Mouse (Mus musculus) layer of hippocampus, postnatal 14 days (tissue): ENCODE measurements at regions not wholly inside any gene's neighbourhood (a gene's known extent, or its start where the extent isn't known, plus 50 kb on each side); places are given as distances from the start of the nearest gene placed in this dataset.

ENCODE experiments used
- DNase-seq, 2 experiments: peaks; one replicate each; pipeline ENCODE4 v3.0.0; 2021 to 2022; ENCODE audit warnings: low spot score in 2 of 2, mixed read lengths in 1 of 2

DNA sequence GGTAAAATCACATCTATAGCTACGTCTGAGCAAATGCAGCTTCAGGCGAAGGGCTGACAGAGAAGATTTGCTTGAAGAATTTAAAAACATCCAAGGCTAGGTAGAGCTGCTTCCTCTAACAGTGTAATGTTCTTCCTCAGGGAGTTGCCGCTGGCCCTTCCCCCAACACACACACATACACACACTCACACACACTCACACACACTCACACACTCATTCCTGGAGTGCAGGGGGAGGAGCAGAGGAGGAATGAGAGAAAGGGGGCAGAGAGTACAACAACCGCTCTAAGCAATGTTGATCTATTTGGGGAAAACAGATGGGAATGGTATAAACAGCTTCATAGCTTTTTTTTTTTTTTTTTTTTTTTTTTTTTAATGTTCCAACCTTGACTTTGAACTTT is 232.6 kb downstream of the Rnf152 start:
- DNase-seq, result no peak

DNA sequence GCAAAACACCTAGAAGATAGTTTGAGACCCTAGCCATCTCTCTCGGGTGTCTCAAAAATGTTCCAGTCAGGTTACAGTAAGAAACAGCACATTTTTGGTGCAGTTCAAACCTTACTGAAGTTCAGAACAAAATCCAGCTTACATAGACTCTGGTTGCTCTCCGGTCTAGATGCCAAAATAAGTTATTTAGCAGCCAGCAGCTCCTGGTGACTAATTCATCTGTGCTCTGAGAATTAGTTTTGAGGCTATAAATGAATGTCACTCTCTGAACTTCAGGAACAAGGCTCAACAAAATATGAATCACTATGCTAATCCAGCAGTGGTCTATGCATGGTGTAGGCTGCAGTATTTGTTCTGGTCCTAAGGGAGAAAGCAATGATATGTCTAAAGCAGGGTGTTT is 238.6 kb downstream of the Rnf152 start:
- DNase-seq, result no peak

DNA sequence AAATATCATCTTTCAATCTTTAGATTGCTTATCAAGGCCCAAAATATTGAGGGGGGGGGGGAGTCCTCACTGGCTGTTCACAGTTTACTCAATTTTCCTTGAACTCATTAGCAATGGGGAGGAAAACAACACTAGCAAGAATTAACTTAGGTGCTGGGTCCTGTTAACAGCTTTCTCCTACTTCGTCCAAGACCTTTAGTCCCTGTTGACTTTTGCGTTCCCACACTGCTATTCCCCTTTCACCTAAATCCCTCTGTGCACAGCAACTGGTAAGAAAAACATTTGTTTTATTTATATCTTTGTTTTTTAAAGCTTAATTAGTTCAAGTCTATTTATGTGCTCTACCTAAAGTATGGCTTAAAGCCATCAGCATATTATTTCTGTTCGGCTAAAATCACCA is 240.3 kb downstream of the Rnf152 start:
- DNase-seq, result no peak

DNA sequence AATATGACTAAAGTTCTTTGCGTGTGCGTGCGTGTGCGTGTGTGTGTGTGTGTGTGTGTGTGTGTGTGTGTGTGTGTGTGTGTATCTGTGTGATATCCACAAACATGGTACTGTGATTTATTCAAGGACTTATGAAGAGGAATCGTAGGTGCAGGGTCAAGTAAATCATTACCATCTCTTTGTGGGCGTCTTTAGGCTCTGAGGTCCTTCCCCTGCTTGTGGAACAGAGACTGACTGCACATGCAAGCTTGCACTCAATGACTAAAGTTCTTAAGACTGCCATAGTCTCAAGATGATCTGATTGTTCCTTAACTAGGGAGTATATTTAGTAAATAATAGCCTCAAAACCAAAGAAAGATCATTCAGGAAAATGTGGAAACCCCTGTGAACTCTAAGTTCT is 241.1 kb downstream of the Rnf152 start:
- DNase-seq, result no peak

DNA sequence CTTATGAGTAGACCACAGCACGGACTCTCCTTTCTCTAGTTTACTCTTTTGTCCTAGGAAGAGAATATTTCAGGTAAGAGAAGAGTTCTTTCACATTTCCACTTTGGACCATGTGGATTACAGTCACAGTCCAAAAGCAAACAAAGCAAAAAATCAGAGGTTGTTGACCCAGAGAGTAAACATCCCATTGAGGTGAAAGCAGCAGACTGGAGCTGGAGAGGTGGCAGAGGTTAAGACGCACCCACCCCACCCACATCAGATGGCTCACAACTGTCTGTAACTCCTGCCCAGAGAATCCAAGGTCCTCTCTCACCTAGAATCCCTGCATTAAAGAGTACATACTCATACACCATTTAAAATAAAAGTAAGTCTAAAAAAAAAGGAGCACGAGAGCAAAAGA is 241.7 kb downstream of the Rnf152 start:
- DNase-seq, result no peak

DNA sequence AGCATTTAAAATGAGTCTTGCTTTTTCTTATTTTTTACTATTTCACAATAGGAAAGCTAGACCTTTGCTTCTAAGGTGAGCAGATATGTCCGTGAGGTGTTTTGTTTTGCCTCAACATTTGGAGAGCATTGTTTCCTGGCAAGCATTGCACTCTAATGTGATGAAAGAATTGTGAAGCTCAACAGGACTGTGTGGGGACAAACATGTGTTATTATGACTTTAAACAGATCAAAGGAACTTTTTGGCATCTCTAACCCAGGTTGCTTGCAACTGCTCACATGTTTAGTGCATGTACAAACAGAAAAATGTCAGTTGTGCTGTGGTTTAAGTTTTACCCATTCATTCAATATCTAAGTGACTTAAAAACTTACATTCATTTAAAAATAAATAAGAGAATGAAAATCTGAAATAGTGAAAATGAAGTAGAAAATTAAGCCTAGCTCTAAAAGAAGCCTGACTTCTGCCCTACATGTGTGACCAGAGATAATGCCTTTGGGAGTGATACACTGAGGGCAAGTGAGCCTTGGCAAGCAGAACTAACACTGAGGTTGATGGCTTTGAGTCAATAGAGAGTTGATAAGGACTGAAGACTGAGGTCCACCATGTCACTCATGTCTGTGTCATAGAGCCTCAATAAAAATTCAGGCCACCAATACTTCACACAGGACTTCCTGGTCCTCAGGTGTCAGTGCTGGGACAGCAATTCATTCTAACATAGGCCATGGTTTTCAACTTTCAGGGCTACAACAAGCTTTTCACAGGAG is 243.6 kb downstream of the Rnf152 start:
- no peak for DNase-seq

DNA sequence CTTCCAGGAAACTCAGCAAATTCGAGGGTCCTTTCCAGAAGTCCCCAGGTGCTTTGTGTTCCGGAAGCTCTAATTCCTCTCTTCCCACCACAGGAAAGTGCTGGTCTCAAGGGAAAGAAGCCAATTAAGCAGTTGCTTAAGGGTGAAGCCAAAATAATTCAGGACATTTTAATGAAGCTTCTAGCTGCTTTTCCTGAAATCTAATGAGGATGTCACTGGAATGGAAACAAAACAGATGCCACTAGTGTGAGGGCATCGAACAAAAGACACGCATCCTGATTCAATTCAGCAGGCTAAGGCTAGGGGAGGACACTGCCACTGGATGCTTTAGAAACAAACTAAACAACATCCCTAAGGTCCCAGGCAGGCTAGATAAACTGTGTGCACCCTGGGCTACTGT is 245.3 kb downstream of the Rnf152 start:
- peak in 1 of 2 experiments; percentile 9 for DNase-seq

DNA sequence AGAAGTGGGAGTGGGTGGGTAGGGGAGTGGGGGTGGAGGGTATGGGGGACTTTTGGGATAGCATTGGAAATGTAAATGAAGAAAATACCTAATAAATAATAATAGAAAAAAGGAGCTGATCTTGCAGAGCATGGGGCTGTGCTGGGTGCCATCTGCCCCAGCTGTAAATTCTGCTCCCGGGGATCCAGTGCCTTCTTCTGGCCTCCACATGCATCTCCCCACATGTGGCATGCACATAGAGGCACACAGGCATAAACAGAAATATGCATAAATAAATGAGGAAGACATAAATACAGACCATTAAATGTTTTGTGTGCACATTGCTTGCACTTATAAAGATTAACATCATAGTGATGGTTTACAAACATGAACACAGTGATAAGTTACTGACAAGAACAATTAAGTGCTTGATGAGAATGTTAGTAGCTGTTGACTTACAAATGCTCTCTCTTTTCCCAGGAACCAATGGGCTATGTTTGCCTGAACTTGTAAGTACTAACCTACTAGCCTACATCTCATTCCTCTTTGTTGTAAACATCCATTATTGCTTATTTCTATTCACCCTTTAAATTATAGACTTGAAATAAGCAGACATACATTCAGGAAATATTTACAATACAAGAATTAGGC is 245.8 kb downstream of the Rnf152 start:
- DNase-seq, result no peak

DNA sequence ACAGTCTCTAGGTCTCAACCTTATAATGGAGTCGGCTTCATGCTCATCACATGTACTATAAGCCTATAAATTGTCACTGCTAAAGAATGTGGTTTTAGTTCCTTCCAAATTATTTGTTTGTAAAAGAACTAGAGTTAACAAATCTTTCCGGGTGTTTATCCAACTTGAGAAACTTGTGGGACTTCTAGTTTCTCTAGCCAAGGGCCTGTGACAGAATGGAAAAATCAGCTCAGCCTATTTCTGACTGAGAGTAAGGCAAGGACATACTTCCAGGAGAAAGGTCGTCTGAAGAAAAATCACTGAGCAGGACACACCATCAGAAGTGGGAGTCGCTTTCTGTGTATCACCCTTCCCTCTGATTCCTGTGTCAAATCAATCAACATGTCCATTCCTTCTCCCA is 248.7 kb downstream of the Rnf152 start:
- DNase-seq, result no peak

DNA sequence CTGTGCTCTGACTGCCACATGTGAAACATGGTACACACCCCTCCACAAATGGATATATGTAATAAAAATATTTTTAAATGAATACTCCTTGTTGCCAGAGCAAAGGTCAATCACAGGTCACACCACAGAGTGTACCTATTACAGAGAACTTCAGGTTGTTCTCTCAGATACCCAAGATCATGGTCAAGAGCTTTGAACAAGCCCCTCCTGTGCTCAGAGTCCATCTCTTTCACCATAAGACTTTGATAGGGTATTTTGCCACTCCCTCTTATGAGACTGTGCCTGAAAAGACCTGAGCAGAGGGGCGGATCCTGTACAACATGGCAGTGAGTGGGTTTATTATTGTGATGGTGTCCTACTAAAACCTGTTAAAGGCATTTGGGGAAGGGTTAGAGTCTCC is 249.3 kb downstream of the Rnf152 start:
- no peak for DNase-seq

DNA sequence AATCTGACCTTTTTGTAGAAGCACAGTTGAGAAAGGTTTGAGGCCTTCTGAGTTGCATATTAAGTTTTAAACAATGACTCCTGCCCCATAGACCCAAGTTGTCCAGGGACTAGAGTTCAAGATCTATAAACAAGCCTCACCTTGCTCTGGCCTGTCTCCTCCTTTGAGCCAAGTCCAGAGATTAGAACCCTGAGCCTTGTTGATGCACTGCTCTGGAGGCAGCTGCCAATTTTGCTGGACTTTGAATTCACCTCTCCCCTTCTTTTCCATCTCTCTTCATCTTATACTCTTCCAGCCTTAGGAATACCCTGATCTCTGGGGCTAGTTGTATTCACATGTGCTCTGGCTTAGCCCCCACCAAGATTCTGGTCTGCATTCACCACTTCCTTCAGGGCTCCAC is 251.3 kb downstream of the Rnf152 start:
- no peak for DNase-seq

DNA sequence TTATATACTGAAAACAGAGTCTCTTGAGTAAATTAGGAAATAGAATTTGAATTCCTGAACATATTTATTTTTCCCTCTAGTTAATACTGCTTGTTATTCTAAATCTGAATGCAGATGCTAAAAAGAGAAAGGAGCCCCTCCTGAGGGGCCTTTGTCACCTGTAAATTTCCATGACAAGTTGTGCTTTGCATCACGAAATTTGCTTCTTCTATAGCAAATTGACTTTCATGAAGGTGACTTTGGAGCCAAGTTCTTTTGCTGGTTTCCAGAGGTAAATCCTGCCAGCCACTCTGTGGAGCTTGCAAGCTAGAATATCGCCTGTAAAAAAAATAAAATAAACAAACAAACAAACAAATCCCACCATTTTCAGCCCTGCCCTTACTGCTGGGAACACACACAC is 261.4 kb downstream of the Rnf152 start:
- no peak for DNase-seq

DNA sequence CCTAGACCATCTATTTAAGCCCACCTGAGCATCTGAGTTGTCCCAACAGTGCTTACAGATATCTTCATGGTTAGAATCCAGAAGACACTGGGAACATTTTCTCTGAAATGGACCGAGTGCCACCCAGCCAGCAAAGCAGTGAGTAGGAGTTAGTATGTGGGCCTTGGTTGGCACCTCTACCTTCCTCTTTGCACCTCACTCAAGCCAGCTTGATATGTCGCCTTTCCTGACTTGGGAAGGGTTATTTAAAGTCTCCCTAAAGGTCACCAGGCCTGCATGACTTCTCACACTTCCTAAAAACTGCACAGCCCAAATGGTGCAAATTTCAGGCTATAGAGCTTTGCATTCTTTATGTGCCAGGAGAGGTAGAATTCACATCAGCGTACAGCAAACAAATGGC is 262.0 kb downstream of the Rnf152 start:
- DNase-seq, result no peak

DNA sequence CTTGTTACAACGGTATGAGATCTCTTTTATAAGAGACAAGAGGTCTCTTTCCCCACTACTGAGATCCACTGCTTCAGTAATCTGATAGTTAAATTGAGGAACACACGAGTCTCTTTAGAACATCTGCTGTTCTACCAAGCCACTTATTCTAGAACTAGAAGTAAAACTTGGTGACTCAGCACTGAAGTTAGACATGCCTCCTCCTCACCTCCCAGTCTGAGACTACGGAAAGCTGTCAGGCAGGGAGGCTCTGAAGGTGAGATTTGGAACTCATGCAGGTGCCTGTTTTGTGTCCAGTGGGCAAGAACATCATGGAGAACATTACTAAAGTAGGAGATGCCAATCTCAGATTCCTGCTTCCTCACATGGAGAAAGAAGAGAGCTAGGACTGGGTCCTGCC is 262.6 kb downstream of the Rnf152 start:
- no peak for DNase-seq

DNA sequence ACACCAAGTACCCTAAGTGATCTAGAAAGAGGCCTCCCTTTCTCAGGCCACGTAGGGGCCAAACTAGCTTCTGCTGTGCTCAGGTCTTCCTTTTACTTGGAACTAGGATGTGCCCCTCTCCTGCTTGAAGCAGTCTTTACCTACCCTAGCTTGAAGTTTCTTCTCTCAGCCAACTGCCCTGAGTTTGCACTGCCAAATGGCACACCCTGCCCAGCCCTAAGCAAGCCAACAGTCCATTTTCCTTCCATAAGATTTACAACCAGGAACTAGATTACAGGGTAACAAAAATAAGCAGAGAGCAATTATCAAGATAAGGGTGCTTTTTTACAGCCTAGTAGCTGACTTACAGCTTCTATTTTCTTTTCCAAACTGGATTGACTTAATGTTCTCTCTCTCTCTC is 263.5 kb downstream of the Rnf152 start:
- DNase-seq, result no peak

DNA sequence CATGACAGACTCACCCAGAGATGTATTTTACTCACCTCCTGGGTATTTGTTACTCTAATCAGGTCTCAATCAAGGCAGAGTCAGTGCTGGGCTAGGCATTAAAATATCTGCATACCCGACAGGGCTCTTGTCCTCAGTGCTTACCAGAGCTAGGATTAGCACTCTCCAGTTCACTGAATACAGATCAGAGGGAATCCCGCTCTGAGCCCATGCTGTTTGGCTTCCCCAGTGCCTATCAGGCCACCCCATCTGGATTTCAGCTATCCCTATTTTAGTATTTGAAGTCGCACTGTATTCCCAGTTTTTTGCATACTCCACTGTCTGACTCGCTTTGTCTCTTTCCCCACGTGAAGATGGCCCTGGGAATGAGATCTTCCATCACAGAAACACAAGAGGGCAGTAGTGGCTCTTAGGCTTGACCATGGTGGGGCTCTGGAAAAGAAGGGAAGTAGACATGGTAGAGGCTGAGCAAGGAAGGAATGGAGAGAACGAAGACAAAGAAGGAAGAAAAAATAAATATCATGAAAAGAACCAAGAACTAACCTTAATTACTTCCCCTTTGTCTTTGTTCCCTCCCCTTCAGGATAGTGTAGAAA is 264.1 kb downstream of the Rnf152 start:
- DNase-seq, result peak in 1 of 2 experiments; percentile 29

DNA sequence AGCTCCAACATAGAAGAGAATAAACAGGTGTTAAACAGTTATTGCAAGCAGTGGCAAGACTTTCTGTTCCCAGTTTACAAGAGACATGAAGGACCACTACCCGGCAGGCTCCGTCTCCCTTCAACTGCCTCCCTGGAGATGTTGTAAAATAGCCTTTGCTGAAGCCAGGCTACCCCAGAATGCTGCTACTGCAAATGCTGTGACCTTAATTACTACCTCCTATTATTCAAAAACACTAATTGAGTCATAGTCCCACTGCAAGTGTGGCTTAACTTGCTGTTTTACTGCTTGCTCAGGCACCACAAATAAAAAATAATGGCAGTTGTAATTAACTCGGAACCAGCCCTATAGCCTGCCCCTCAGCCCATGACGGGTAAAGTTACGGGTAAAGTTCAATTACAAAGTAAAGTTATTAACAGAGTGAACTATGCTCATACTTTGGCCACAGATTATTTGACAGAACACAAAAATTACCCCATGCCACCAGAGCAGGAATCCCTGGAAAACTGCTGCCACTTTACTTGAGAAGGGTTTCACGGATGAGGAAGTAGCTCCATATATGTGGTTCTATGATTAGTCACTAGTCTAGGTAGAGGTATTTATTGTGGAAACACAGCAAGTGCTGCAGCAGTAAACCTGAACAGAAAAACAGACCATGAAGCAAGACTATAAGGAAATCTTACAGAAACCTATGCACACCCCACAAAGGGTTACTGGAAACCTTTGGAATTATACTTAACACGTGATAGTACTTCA is 267.6 kb downstream of the Rnf152 start:
- DNase-seq, result no peak

DNA sequence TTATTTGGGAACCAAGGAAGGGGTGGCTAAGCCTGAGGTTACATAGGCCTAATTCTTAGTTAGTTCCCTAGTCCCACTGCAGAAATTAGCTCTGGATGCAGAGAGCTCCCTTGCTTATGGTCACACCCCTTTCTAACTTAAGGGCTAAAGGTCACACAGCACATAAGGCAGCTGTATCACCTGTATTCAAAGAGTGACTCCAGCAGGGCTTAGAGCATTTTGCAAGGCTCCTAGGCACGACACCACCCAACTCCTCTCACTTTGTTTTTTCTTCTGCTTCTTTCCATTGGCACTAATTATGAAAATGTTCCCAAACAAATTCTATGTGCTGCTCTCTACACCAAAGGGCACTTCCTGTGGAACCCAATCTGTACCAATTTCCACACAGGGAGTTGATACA is 268.9 kb downstream of the Rnf152 start:
- DNase-seq, result no peak

DNA sequence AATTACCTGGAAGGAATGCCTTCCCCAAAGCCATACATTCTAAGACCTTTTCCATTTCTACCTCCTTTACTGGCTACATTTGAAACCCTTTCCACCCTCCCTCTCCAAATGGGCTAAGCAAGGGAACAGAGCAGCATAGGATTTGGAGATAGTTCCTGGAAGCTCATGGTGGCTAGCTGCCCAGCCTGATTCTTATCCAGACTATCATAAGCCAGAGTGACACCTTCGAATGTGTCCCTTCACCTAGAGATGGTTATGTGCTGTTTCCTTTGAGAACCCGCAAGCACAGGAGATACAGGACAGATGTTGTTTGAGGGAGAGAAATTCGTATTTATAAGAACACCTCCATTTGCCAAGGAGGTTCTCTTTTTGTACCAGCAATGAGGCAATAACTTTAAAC is 272.0 kb downstream of the Rnf152 start:
- no peak for DNase-seq

DNA sequence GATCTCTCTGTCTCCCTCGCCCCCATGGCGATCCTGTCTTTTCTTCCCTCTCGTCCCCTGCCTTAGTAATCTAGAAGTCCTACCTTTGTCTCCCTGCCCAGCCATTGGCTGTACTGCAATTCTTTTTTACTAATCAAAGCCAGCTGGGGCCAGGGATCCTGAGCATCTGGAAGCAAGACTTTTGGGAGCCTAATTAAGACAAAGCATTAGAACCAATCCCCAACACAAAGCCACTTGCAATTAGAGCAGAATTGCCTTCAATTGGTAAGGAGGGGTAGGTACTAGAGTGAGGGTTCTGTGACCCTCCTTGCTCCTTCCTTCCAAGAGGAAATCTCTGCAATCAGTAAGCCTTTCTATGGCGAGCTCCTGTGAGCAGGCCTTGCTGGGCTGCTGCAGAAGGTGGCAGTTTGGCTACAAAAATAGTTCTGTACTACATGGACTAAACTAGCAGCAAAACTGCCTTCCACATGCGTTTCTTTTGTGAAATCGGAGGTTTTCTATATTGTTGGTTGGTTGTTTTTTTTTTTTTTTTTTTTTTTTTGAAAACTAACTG is 272.9 kb downstream of the Rnf152 start:
- DNase-seq, result no peak

DNA sequence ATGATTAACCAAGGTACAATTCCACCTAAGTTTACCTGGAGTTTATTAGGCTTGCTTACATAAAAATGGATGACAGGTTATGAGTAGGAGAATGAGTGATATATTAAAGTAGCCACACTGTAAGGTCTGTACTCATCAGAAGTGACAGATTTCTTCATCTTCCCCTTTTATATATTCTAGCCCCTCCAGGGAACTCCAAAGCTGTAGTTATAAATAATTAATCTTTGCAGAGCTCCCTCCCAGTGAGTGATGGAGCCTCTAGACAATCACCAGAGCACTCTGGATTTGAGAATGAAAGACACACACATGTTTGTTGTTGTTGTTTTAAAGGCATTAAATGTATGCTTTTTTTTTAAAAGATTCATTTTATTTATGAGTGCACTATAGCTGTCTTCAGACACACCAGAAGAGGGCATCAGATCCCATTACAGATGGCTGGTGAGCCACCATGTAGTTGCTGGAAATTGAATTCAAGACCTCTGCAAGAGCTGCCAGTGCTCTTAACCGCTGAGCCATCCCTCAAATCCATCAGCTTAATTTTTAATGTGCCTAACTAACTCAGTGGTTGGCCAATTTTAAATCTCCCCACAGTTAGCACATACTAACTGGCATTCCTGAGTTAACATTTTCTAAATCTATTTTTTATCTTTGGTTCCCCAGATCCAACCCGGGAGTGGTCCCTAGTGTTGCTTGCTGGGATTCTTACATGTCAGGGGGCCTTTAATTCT is 273.5 kb downstream of the Rnf152 start:
- no peak for DNase-seq
